Mouse (Mus musculus): ENCODE measurements around the gene Nckap5. TPM values are rescaled to one million over a fixed set of nuclear protein-coding genes. Genes with fewer than 3 reads are reported as not detected.

Nckap5 gene
- polyA plus RNA-seq, 1 experiment from 2014 or later = 2.7 TPM

DNA sequence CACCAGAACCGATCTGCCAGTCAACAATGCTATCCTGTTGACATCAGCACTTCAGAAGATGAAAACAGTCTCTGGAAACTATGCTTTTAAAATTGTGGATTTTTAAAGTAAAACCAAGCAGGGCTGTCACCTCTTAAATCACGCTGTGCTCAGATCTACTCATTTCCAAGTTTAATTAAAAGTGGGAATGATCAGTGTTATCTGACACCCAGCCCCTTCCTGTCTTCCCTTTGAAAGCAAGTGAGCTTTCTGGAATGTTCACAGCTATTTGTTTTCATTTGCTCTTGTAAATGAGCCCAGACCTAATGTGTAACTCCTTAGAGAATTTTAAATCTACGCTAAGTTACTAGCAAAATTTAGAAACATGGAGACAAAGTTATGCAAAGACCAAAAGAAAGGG lies 491.3 kb downstream of the Nckap5 start:
- H3K4me3 ChIP-seq (ENCODE audit: low read depth, low read length) = no peak overlapping the region
- DNase-seq (ENCODE audit: low spot score) (no peak), ATAC-seq (ENCODE audit: insufficient number of reproducible peaks, low FRiP score, low TSS enrichment, low read depth) (no peak)
- 69% methylated on average over 3 of the region's 3 CpGs for WGBS
- H3K27me3 ChIP-seq (ENCODE audit: control insufficient read depth, insufficient read depth, low read length) = no peaks in the 10 kb centered on the region
- H3K4me1 ChIP-seq (ENCODE audit: control insufficient read depth, insufficient read depth, low read length) = no peaks in the 10 kb centered on the region
- H3K9me3 ChIP-seq (ENCODE audit: control insufficient read depth, low read length) = no peaks in the 10 kb centered on the region
- no peak overlapping the region for H3K4me2 ChIP-seq (ENCODE audit: low read depth, severe bottlenecking)
- H3K27ac ChIP-seq (replicated peaks; ENCODE audit: low read depth, low read length) = no peak overlapping the region
- H3K36me3 ChIP-seq (ENCODE audit: control insufficient read depth, insufficient read depth, low read length) = no peaks in the 10 kb centered on the region
- no peak overlapping the region for H3K9ac ChIP-seq (ENCODE audit: low read length)

DNA sequence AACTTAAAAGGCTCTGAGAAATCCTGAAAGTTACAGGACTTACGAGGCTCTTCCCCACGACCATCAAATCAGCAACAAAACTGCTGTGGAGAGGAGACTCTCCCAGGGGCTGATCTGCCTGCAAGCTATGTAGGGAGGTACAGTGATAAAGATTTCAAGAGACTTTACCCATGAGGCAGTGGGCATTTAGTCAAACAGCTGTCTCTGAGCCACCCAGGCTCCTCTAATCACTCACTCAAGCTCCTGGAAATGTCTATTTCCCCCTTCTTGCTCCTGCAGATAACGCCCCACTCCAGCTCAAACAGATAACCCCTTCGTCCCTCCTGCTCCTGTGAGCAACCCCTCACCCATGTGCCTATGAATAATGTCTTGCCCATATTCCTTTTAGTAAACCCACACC lies 496.4 kb downstream of the Nckap5 start:
- no peak overlapping the region for H3K27ac ChIP-seq (replicated peaks; ENCODE audit: low read depth, low read length)
- whole genome bisulfite sequencing = 82% methylated on average over 4 of the region's 4 CpGs
- no peak overlapping the region for H3K9ac ChIP-seq (ENCODE audit: low read length)
- no peaks in the 10 kb centered on the region for H3K27me3 ChIP-seq (ENCODE audit: control insufficient read depth, insufficient read depth, low read length)
- ATAC-seq (ENCODE audit: insufficient number of reproducible peaks, low FRiP score, low TSS enrichment, low read depth) = no peak
- H3K4me3 ChIP-seq (ENCODE audit: low read depth, low read length) = no peak overlapping the region
- no peak overlapping the region for H3K4me2 ChIP-seq (ENCODE audit: low read depth, severe bottlenecking)
- H3K36me3 ChIP-seq (ENCODE audit: control insufficient read depth, insufficient read depth, low read length) = no peaks in the 10 kb centered on the region
- no peaks in the 10 kb centered on the region for H3K4me1 ChIP-seq (ENCODE audit: control insufficient read depth, insufficient read depth, low read length)
- no peaks in the 10 kb centered on the region for H3K9me3 ChIP-seq (ENCODE audit: control insufficient read depth, low read length)
- DNase-seq (ENCODE audit: low spot score) = no peak

DNA sequence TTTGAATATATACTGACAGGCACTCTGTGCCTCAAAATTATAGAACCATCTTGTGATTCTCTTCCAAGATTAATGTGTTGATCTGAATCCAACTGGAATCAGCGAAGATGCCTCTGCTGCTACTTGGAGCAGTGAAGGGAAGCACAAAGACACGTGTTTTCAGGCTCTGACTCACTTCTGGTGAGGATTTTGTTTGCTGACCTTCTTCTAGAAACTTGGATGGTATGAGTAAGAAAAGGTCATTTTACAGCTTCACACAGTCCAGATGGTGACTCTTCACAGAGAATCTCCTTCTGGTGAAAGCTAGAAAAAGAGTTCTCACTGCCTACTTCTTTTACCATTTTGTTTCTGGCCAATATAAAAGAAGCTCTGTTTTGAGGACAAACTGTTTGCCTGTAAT lies 498.6 kb downstream of the Nckap5 start:
- Histone ChIP-seq H3K4me2 (ENCODE audit: low read depth, severe bottlenecking) (no peak overlapping the region), H3K27ac (replicated peaks; ENCODE audit: low read depth, low read length) (no peak overlapping the region), H3K27me3 (ENCODE audit: control insufficient read depth, insufficient read depth, low read length) (no peaks in the 10 kb centered on the region), H3K9ac (ENCODE audit: low read length) (no peak overlapping the region), H3K9me3 (ENCODE audit: control insufficient read depth, low read length) (no peaks in the 10 kb centered on the region), H3K4me3 (ENCODE audit: low read depth, low read length) (no peak overlapping the region), H3K4me1 (ENCODE audit: control insufficient read depth, insufficient read depth, low read length) (no peaks in the 10 kb centered on the region), H3K36me3 (ENCODE audit: control insufficient read depth, insufficient read depth, low read length) (no peaks in the 10 kb centered on the region)
- ATAC-seq (ENCODE audit: insufficient number of reproducible peaks, low FRiP score, low TSS enrichment, low read depth) (no peak), DNase-seq (ENCODE audit: low spot score) (no peak)
- WGBS = 83% methylated on average over 2 of the region's 2 CpGs

DNA sequence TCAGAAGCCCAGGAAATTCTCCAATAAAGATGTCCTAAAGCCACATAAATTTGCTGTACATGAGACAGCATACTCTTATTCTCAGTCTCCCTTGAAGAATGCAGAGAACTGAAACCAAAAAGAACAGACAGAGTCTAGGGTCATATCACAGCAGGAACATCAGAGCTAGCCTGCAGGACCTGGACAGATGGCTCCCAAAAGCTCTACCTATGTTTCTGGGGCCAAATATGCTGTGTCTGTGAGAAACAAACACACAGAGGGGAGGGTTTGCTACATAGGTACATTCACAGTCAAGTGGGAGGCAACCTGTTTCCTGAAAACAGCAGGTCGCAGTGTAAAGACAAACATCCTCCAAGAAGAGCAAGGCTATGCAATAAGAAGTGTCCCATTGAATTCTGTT lies 509.9 kb downstream of the Nckap5 start:
- H3K4me2 ChIP-seq (ENCODE audit: low read depth, severe bottlenecking) = no peak overlapping the region
- no peaks in the 10 kb centered on the region for H3K36me3 ChIP-seq (ENCODE audit: control insufficient read depth, insufficient read depth, low read length)
- no peak overlapping the region for H3K9ac ChIP-seq (ENCODE audit: low read length)
- WGBS = 87% methylated on average over 1 of the region's 1 CpGs
- no peak for ATAC-seq (ENCODE audit: insufficient number of reproducible peaks, low FRiP score, low TSS enrichment, low read depth)
- H3K27me3 ChIP-seq (ENCODE audit: control insufficient read depth, insufficient read depth, low read length) = no peaks in the 10 kb centered on the region
- no peaks in the 10 kb centered on the region for H3K9me3 ChIP-seq (ENCODE audit: control insufficient read depth, low read length)
- H3K4me3 ChIP-seq (ENCODE audit: low read depth, low read length) = no peak overlapping the region
- H3K27ac ChIP-seq (replicated peaks; ENCODE audit: low read depth, low read length) = no peak overlapping the region
- no peaks in the 10 kb centered on the region for H3K4me1 ChIP-seq (ENCODE audit: control insufficient read depth, insufficient read depth, low read length)
- no peak for DNase-seq (ENCODE audit: low spot score)

DNA sequence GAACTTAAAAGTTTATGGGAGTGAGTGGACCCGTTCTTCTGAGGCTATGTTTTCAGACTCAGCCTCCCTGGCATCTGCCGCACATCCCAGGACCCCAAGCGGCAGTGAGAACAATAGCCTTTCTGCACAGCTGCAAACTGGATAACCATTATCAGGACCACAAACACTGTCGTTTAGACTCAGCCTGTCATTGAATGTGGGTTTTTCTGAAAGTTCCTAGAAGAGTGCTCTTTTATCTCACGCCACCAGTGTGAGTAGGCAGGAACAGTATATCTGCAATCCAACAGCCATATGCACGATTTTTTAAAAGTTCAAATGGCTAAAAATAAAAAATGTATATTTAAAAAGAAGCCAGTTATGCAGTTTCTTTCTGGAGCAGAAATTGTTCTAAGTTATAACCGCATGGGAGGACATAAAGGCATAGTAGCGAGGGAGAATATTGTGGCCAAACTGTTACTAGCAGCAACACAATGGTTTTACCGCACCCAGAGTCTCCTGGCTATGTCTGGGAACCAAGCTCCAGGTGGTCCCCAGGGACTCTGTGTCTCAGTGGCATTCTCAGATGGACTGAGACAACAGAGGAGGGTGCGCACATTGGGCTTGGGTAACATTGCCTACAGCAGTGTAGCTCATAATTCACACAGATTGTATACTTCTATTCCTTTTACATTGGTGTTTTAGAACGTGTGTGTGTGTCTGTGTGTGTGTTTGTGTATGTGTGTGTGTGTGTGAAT lies 512.6 kb downstream of the Nckap5 start:
- DNase-seq (ENCODE audit: low spot score) = no peak
- no peak for ATAC-seq (ENCODE audit: insufficient number of reproducible peaks, low FRiP score, low TSS enrichment, low read depth)
- WGBS = 78% methylated on average over 11 of the region's 11 CpGs
- Histone ChIP-seq H3K4me2 (ENCODE audit: low read depth, severe bottlenecking) (no peak overlapping the region), H3K9ac (ENCODE audit: low read length) (no peak overlapping the region), H3K4me3 (ENCODE audit: low read depth, low read length) (no peak overlapping the region), H3K9me3 (ENCODE audit: control insufficient read depth, low read length) (no peaks in the 10 kb centered on the region), H3K27ac (replicated peaks; ENCODE audit: low read depth, low read length) (no peak overlapping the region), H3K27me3 (ENCODE audit: control insufficient read depth, insufficient read depth, low read length) (no peaks in the 10 kb centered on the region), H3K36me3 (ENCODE audit: control insufficient read depth, insufficient read depth, low read length) (no peaks in the 10 kb centered on the region), H3K4me1 (ENCODE audit: control insufficient read depth, insufficient read depth, low read length) (no peaks in the 10 kb centered on the region)

DNA sequence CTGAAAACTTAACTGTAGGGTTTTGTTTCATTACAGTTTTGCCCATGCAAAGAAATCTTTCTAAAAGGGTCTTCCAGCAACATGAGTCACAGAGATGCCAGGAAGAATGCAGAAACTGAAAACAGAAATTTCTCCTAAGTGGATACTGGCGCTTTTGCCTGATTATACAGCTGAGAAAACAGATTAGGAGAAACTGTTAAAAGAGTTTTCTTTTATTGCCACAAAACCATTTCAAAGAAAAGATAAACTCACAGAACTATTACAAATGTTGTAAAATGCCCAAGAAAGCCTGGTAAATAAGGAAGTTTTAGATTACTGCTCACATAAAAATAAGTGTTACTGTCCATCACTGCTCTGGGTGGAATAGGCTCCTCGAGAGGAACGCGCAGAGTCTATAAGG lies 513.3 kb downstream of the Nckap5 start:
- DNase-seq (ENCODE audit: low spot score) (no peak), ATAC-seq (ENCODE audit: insufficient number of reproducible peaks, low FRiP score, low TSS enrichment, low read depth) (no peak)
- Histone ChIP-seq H3K4me1 (ENCODE audit: control insufficient read depth, insufficient read depth, low read length) (no peaks in the 10 kb centered on the region), H3K36me3 (ENCODE audit: control insufficient read depth, insufficient read depth, low read length) (no peaks in the 10 kb centered on the region), H3K4me3 (ENCODE audit: low read depth, low read length) (no peak overlapping the region), H3K27ac (replicated peaks; ENCODE audit: low read depth, low read length) (no peak overlapping the region), H3K9ac (ENCODE audit: low read length) (no peak overlapping the region), H3K27me3 (ENCODE audit: control insufficient read depth, insufficient read depth, low read length) (no peaks in the 10 kb centered on the region), H3K9me3 (ENCODE audit: control insufficient read depth, low read length) (no peaks in the 10 kb centered on the region), H3K4me2 (ENCODE audit: low read depth, severe bottlenecking) (no peak overlapping the region)
- 85% methylated on average over 4 of the region's 4 CpGs for WGBS

DNA sequence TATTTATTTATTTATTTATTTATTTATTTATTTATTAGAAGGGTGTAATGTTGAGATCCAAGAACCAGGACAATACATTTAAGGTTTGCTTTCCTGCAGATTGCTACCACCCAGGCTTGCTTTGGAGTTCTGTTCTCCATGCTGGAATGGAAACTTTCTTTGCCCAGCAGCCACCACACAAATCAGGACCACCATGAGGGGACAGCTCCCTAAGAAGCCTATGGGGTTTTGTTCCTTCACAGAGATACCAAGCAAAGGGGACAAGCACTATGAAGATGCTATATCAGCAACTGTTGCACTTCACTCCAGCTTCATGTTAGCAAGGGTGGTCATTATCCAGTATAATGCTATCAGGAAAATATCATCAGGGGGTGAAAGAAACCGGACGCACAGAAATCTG lies 513.7 kb downstream of the Nckap5 start:
- H3K9ac ChIP-seq (ENCODE audit: low read length) = no peak overlapping the region
- WGBS = 76% methylated on average over 2 of the region's 2 CpGs
- H3K27ac ChIP-seq (replicated peaks; ENCODE audit: low read depth, low read length) = no peak overlapping the region
- no peak overlapping the region for H3K4me2 ChIP-seq (ENCODE audit: low read depth, severe bottlenecking)
- ATAC-seq (ENCODE audit: insufficient number of reproducible peaks, low FRiP score, low TSS enrichment, low read depth) (no peak), DNase-seq (ENCODE audit: low spot score) (peak; percentile 75)
- no peaks in the 10 kb centered on the region for H3K9me3 ChIP-seq (ENCODE audit: control insufficient read depth, low read length)
- no peaks in the 10 kb centered on the region for H3K27me3 ChIP-seq (ENCODE audit: control insufficient read depth, insufficient read depth, low read length)
- no peaks in the 10 kb centered on the region for H3K36me3 ChIP-seq (ENCODE audit: control insufficient read depth, insufficient read depth, low read length)
- H3K4me3 ChIP-seq (ENCODE audit: low read depth, low read length) = no peak overlapping the region
- no peaks in the 10 kb centered on the region for H3K4me1 ChIP-seq (ENCODE audit: control insufficient read depth, insufficient read depth, low read length)

DNA sequence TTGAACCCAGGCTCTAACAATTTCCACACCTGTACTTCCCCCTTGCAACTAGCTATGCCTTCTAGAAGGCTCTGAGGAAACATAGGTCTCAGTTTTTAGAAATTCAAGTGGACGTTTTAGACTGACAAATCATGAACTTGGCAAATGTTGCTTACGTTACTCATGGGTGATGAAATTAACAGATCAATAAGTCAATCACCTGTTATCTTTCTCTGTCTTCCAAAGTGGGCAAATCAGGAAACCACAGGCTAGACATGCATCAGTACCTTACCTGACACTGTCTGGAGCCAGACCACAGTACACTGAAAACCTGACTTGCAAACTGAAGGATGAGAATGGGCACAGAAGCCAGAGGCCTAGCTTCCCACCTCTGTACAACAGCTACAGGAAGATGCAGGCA lies 529.5 kb downstream of the Nckap5 start:
- H3K27ac ChIP-seq (replicated peaks; ENCODE audit: low read depth, low read length) = no peak overlapping the region
- H3K9me3 ChIP-seq (ENCODE audit: control insufficient read depth, low read length) = no peaks in the 10 kb centered on the region
- ATAC-seq (ENCODE audit: insufficient number of reproducible peaks, low FRiP score, low TSS enrichment, low read depth) (no peak), DNase-seq (ENCODE audit: low spot score) (no peak)
- H3K36me3 ChIP-seq (ENCODE audit: control insufficient read depth, insufficient read depth, low read length) = no peaks in the 10 kb centered on the region
- no peak overlapping the region for H3K9ac ChIP-seq (ENCODE audit: low read length)
- H3K4me2 ChIP-seq (ENCODE audit: low read depth, severe bottlenecking) = no peak overlapping the region
- 85% methylated on average over 2 of the region's 2 CpGs for WGBS
- no peaks in the 10 kb centered on the region for H3K4me1 ChIP-seq (ENCODE audit: control insufficient read depth, insufficient read depth, low read length)
- H3K4me3 ChIP-seq (ENCODE audit: low read depth, low read length) = no peak overlapping the region
- no peaks in the 10 kb centered on the region for H3K27me3 ChIP-seq (ENCODE audit: control insufficient read depth, insufficient read depth, low read length)

DNA sequence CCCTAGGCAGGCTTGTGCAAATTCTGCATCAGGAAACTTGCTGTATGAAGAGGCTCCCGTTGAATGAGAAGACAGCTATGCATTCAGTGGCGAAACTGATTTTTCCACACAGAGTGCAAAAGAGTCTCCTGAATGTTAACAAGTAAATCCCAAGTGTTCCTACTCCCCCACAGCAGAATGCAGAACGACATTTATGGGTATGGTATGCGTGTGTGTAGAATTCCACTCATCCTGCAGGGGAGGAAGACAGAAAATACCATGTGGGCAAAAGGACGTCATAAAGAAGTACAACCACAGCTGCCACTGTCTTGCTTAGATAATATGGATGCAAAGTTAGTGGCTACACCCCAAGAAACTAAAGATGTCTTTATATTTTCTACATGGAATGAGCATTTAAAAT lies 565.7 kb downstream of the Nckap5 start:
- Histone ChIP-seq H3K36me3 (ENCODE audit: control insufficient read depth, insufficient read depth, low read length) (no peaks in the 10 kb centered on the region), H3K9me3 (ENCODE audit: control insufficient read depth, low read length) (no peaks in the 10 kb centered on the region), H3K9ac (ENCODE audit: low read length) (no peak overlapping the region), H3K4me3 (ENCODE audit: low read depth, low read length) (no peak overlapping the region), H3K4me2 (ENCODE audit: low read depth, severe bottlenecking) (no peak overlapping the region), H3K27me3 (ENCODE audit: control insufficient read depth, insufficient read depth, low read length) (no peaks in the 10 kb centered on the region), H3K27ac (replicated peaks; ENCODE audit: low read depth, low read length) (no peak overlapping the region), H3K4me1 (ENCODE audit: control insufficient read depth, insufficient read depth, low read length) (no peaks in the 10 kb centered on the region)
- 80% methylated on average over 5 of the region's 5 CpGs for WGBS
- ATAC-seq (ENCODE audit: insufficient number of reproducible peaks, low FRiP score, low TSS enrichment, low read depth) = no peak
- DNase-seq (ENCODE audit: low spot score) = no peak

Data from limb, embryonic 11.5 days (tissue).